Mouse (Mus musculus) heart, adult 8-10 months (tissue): Measurements from ENCODE around the gene Mfap1b. TPM values are rescaled to one million over a fixed set of nuclear protein-coding genes. Genes with fewer than 3 reads are reported as not detected.
A peak's percentile ranks its signal among the peaks of the same experiment; 100 is the strongest.
"Not testable (repeated sequence)": the region's sequence is repeated elsewhere in the genome, so short reads cannot be mapped to it uniquely, and the experiment has no call there.

Experiments
- DNase-seq: peaks from one replicate; pipeline ENCODE4 v3.0.0; 2022; ENCODE audit warnings: low spot score
- total RNA-seq, 4 experiments: library from RNA; stranded (reverse); gene quantifications; 2 replicates each; pipeline ENCODE4 v1.2.4; 2022

The Mfap1b gene
- 10 to 100 TPM; 28.3 to 37.4 (median 32.5) TPM for total RNA-seq

DNA sequence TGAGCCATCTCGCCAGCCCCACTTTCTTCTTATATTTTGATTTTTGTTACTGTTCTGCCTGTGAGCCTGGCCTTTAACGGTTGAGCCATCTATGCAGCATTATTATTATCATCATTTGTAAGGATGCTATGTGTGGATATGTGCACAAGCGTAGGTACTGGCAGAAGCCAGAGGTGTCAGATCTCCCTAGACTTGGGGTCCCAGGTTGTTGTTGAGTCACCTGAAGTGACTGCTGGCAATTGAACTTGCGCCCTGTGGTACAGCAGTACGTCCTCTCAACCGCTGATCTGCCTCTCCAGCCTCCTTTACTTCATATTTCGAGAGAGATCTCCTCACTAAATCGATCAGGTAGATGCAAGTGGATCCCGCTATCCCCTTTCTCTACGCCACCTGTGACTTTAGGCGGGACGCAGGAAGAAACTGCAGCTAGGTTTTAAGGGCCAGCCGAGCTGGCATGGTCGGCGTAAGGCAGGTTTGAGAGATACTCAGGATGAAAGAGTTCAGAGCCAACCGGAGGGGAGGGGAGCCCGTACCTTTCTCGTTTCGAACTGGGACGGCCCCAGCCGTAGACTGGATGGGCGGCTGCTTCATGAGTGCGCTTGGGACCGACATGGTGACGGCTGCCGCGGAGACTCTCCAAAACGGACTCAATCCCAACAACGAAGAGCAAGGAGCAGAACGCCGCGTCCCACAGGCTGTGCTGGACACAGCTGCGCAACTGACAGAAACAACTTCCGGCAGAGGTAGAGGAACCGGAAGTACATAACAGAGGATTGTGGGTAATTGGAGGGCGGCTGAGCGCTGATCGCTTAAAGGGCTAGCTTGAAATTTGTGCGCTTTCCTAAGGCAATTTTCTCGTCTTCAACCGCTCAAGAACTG is at the start of gene Mfap1b:
Gene Mfap1b, minus strand, starts transcription at position 767 of the 879 bp plus-strand sequence.
- DNase-seq = peak; percentile 92

GRCm38 (mm10) chr2:121522830-121523229 is 49.0 kb upstream of the Mfap1b start:
- not testable (repeated sequence) for DNase-seq

DNA sequence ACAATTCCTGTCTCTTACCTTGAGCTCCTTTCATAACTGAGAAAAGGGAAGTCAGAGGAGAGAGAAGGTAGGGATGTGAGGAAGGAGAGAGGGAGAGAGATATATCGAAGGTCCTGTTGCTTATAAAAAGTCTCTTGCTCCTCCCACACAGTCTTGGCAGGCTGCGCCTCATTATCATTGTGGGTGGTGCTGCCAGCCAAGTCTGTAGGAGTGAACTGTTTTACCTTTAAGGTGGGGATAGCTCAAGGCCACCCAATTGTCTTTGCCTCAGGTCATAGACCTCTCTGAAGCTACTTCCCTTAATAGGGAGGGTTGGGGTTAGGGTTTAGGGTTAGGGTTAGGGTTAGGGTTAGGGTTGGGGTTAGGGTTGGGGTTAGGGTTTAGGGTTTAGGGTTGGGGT is 48.1 kb upstream of the Mfap1b start:
- DNase-seq = no peak

- DNase-seq = not testable (repeated sequence)
Measured at GRCm38 (mm10) chr2:121518711-121519110, 44.8 kb upstream of the Mfap1b start.

GRCm38 (mm10) chr2:121518106-121518505 is 44.2 kb upstream of the Mfap1b start:
- DNase-seq = no peak

DNA sequence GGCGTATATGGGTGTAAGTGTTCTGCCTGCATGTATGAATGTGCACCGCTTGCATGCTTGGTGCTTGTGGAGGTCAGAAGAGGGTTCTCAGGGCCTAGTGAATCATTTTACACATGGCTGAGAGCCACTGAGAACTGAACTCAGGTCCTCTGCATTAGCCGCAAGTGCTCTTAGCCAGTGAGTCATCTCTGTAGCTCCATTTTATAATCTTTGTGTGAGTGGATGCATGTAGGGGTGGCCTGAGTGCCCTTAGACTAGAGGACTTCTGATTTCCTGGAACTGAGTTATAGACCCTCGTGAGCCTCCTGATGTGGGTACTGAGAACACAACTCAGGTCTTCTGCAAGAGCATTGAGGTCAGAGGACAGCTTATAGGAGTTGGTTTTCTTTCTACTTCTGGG is 40.3 kb upstream of the Mfap1b start:
- DNase-seq = no peak

DNA sequence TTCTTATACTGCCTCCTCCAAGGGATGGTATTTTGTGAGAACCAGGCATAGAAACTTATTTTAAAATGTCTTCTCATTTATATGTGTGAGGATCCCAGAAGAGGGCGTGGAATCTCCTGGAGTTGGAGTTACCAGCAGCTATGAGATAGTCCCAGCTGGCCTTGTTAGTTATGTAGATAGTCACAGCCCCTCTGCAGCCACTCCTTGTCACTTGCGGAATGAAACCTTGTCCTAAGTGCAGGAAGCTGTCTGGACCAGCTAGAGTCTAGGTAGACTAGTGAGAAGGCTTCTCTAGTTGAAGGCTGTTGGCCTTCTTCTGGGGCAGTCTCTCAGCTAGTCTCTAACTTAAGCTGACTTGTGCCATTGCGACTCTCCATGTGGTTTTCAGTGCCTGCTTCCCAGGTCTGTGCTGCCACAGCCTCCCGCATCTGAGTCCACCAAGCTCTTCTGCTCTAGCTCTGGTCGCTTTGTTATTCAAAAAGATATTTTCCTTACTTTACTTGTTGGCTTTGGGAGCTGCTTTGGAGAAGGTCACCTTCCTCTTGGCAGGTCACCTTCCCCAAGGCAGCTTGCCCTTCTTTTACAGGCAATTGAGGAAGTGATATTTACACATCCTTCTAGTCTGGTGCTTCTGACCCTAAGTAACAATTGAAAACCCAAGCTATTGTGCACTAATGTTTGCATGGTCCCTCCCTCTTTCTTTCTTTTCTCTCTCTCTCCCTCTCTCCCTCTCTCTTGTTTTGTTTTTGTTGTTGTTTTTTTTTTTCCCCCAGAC is 39.3 kb upstream of the Mfap1b start:
- not testable (repeated sequence) for DNase-seq

GRCm38 (mm10) chr2:121511401-121511800 is 37.5 kb upstream of the Mfap1b start:
- DNase-seq = no peak

DNA sequence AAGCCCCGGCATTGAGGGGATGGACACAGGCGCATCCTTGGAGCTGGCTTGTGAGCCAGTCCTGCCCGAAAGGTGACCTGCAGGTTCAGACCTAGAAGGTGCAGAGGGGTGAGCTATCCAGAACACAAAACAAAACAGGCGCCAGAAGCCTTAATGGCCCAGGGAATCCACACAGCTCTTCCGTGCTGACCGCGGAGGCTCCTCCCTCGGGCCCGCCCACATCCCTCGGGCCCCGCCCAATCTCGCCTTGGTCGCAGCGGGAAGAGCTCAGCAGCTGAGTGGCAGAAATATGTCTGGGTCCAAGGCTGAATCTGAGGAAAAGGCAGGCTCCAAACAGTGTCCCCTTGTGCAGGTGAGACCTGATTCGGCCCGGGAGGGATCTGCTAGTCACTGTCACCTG is 35.7 kb upstream of the Mfap1b start:
- DNase-seq = peak; percentile 46

GRCm38 (mm10) chr2:121507951-121508330 is 34.1 kb upstream of the Mfap1b start:
- no peak for DNase-seq

DNA sequence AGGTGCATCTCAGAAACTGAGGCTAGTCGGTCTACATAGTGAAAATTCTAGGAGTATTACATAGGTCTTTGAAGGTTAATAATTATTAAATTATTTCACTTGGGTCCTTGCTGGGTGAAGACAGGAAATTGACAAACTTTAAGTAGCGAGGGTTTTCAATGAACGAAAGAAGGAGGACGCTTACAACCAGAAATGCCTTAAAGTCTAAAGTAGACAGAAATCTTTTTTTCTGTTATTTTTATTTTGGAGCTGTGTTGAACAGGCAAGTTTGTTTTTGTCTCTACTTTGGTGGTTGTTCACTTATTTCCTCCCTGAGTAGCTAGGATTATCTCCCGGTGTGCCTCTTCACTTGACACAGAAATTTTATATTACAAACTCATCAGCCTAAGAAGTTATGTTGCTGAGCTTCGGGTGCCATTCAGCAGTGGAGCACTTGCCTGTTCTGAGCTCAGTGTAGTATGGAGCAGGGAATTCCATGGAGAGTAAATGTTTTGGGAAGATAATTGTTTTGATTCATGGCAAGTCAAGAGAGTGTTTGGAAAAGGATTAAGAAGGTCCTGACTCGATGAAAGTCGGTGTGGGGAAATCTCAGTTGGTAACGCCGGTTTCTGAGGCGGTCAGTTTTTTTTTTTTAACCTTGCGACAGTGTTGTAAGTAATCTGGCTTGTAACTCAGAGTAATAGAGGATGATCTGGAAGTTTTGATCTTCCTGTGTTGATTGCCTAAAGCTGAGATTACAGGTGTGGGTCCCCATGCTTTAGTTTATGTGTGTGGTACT is 33.5 kb upstream of the Mfap1b start:
- no peak for DNase-seq

GRCm38 (mm10) chr2:121505942-121506882 is 32.3 kb upstream of the Mfap1b start, which contains the start of the genes Mfap1a and Wdr76:
Gene Mfap1a, minus strand, starts transcription at chr2:121506665.
Gene Wdr76, plus strand, starts transcription at chr2:121506723.
- peak; percentile 92 for DNase-seq

DNA sequence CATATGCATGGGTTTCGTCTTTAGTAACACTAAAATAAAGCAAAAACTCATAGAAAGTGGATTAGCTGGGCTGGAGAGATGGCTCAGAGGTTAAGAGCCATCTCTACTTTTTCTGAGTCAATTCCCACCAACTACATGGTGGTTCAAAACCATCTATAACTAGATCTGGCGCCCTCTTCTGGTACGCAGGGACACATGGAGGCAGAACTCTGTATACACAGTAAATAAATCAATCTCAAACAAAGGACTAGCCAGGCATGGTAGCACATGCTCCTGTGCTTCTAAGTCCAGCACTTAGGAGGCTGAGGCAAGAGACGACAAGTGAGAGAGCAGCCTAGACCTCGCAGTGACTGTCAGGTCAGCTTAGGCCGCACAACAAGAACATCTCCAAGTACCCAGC is 27.7 kb upstream of the Mfap1b start:
- not testable (repeated sequence) for DNase-seq

DNA sequence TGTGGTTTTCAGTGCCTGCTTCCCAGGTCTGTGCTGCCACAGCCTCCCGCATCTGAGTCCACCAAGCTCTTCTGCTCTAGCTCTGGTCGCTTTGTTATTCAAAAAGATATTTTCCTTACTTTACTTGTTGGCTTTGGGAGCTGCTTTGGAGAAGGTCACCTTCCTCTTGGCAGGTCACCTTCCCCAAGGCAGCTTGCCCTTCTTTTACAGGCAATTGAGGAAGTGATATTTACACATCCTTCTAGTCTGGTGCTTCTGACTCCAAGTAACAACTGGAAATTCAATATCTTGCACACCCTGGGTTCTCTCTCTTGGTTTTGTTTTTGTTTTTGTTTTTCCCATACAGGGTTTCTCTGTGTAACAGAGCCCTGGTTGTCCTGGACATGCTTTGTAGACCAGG is 10.5 kb upstream of the Mfap1b start:
- DNase-seq = not testable (repeated sequence)

DNA sequence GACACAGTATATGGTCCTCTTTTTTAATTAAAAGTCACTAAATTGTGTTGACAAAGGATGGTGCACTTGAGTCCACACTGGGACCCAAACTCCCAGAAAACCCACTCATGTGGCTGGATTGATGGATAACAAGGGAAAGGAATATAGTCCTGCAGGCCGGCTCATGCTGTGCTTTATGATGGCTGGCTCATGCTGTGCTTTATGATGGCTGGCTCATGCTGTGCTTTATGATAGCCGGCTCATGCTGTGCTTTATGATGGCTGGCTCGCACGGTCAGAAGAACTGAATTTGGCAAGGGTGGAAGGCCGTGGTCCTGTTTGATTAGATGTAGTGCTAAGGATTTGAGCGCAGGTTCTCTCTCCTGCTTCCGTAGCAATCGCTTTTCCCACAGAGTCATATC is 9.7 kb upstream of the Mfap1b start:
- no peak for DNase-seq

DNA sequence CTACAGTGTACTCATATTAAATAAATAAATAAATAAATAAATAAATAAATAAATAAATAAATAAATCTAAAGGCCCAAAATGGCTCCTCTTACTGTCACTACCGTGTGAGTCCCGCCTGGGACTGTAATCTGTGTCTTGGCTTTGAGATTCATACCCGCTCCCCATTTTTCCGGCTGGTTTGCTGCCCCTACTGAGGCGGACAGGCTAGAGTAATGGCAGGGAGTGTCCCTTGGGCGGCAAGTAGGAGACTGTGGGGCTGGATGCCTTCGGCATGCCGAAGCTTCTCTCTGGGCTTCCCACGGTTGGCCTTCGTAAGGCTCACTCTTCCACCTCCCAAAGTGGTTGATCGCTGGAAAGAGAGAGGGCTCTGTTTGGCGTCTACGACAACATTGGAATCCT is 7.0 kb upstream of the Mfap1b start:
- DNase-seq = not testable (repeated sequence)

GRCm38 (mm10) chr2:121480498-121480897 is 6.6 kb upstream of the Mfap1b start:
- DNase-seq = no peak

DNA sequence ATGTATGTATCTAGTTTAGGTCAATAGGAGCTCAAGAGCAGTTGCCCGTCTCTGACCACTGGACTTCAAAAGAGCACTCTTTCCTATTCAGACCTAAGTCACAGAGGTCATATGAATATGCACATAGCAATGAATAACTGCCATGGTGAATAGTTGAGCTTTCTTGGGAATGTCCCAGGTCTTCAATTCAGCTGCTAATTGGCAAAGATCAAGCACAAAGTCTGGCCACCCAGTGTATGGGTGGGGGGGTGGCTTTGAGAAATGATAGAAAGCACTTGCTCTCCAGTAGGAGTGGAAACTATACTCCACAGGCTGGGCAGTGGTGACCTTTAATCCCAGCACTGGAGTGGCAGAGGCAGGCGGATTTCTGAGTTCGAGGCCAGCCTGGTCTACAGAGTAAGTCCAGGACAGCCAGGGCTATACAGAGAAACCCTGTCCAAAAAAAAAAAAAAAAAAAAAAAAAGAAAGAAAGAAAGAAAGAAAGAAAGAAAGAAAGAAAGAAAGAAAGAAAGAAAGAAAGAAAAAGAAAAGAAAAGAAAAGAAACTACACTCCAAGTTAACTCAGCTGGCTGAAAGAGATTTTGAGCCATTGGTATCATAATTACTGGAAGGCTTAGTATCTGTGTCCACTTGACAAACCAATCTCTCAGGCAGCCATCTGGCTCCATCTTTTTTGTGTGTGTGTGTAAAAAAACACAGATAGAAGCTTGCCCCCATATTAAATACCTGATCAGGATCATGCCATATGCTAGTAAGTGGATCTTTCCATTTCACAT is 3.8 kb upstream of the Mfap1b start:
- no peak for DNase-seq

- not testable (repeated sequence) for DNase-seq
Measured at GRCm38 (mm10) chr2:121475306-121475705, 1.4 kb upstream of the Mfap1b start.

GRCm38 (mm10) chr2:121474180-121474535 is 291 bp upstream of the Mfap1b start:
- no peak for DNase-seq
